Mouse (Mus musculus) kidney, postnatal 10 days (tissue): ENCODE measurements around the gene Txlna.

Experiments used
- DNase-seq: peaks from one replicate; pipeline ENCODE4 v3.0.0; 2021; ENCODE audit warnings: mixed read lengths

Txlna gene

GRCm38 (mm10) chr4:129640638-129641467 lies at the start of gene Txlna:
Gene Txlna (minus strand): TSS chr4:129641065.
- DNase-seq = peak; percentile 98

DNA sequence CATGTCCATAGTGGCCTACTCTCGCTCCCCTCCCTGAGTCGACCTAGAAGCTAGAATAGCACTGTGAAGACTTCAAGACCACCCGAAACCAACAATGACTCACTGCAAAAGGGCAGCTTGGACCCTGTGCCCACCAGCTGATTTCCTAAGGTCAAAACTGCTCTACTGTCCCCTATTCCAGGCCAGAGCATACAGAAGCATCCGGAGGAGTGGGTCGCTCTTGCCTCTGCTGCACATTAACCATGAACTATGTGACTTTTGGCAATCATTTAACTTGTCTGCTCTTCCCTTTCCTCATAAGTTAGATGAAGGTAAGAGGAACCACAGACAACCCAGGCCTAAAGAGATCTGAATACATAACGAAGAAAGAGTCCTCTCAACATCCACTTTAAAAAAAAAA lies 43.7 kb upstream of the Txlna start:
- DNase-seq = no peak

- peak; percentile 61 for DNase-seq
These were observed 43.1 kb upstream of the Txlna start for GRCm38 (mm10) chr4:129683901-129684493.

DNA sequence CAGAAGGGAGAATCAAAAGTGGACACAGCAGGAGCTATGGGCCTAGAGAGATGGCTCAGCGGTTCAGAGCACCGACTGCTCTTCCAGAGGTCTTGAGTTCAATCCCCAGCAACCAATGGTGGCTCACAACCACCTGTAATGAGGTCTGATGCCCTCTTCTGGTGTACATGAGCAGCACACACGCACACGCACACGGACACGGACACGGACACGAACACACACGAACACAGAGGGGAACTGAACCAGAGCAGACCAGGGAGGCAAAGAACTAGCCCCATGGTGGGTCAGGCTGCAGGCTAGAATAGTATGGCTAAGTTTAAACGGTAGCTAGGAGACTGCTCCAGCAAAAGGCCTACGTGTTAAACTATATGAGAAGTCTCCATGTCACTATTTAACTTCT lies 41.0 kb upstream of the Txlna start:
- no peak for DNase-seq

DNA sequence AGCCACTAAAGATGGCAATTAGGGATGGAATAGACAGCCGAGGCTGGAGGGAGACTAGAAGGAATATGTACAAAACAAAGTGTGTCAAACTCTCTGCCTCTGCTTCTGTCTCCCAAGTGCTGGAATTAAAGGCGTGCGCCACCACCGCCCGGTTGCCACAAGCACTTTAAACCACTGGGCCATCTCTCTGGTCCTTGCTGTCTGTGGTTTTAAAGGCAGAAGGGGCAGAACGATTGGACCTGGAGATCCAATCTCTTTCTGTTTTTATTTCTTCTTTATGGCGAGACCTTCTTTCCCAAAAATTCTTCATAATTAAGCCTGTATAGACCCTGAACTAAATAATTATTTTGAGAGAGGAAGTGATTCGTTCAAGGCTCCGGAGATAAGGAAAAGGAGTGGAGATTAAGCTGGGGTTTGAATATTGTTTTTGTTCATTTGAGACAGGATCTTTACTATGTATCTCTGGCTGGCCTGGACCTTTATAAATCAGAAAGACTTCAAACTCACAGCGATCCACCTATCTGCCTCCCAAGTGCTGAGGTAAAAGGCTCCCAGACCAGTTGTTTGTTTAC lies 32.1 kb upstream of the Txlna start:
- no peak for DNase-seq

DNA sequence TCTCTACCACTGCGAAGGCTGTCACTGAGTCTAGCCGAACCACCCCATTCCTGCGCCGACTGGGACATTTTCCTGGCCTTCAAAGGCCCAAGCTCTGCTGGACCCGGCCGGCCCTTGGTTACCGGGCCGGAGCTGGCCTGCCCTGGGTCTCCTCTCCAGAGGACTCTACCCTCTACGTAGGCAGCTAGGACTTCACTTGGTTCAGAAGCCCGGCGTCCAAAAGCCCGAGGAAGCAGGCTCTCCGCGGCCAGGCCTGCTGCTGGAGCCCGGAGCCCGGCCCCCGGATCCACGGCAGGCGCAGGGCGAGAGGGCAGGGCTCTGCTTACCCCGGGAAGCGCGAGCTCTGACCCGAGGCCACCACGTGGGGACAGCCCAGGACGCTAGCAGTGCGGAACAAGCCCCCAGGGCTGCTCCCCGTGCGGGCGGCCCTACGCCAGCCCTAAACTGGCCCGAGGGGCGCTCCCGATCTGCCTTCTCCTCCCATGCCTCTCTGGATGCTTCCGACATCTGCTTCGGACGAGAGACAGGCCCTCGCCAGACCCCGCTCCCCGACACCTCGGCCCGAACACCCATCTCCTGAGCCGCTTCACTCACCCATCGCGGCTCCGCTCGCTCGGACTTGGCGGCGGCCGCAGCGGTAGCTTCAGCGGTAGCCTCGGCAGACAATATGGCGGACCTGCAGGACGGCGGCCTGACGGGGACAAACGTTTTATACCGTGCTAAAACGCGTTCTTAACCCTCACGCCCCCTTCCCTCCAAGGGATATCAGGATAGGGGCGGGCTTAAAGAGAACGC lies 31.4 kb upstream of the Txlna start, which contains the start of gene Kpna6:
Gene Kpna6, minus strand, starts transcription at position 685 of the 795 bp plus-strand sequence.
- DNase-seq = peak; percentile 94

GRCm38 (mm10) chr4:129671491-129672082 lies 30.7 kb upstream of the Txlna start:
- peak; percentile 74 for DNase-seq

DNA sequence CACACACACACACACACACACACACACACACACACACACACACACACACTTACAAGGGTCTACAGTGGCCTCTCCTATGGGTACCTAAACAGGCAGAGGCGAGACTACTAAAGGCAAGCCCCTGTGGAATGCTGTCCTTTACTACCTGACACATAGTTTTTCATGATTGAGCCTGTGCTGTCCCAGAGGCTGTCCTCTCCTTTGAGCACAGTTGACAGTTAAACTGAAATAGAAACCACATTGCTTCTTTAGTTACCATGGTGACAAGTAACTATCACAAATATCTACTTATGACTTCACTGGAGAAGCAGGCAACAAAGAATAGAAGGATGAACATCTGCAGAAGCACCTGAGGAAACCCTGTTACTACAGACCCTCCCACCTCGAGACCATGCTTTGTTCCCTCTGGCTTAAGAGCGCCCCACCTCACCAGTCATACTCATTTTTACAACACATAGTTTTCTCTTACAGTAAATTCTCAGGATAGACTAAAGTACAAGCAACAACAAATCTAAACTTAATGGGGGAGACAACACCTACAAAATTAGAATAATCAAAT lies 21.5 kb upstream of the Txlna start:
- no peak for DNase-seq

DNA sequence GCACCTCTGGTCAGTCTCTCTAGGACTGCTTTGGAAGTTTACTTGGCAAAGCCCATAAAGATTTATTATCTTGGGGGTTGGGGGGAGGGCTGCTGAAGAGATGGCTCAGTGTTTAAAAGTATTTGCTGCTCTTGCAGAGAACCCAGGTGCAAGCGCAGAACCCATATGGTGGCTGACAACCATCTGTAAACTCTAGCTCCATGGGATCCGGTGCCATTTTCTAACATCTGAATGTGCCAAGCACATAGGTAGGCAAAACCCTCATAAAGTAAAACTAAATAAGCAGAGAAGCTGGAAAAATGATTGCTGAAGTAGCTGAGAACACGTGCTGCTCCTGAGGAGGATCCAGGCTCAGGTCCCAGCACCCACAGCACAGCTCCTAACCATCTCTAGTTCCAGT lies 20.7 kb upstream of the Txlna start:
- no peak for DNase-seq

GRCm38 (mm10) chr4:129654770-129655169 lies 13.9 kb upstream of the Txlna start:
- DNase-seq = no peak

DNA sequence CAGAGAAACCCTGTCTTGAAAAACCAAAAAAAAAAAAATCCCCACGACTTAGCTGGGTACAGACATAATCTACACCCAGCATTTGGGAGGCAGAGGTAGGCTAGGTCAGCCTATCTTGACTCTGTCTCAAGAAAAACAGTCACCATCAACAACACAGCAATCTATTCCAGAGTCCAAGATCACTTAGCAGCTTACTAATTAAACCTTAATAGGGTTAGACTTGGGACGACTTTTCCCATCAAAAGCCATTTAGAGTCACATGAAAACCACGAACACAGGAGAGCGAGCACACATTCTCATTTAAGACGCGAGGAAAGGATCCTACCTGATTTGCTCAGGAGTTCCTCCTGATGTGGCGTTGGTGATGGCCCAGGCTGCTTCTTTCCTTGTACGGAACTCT lies 9.5 kb upstream of the Txlna start:
- no peak for DNase-seq

DNA sequence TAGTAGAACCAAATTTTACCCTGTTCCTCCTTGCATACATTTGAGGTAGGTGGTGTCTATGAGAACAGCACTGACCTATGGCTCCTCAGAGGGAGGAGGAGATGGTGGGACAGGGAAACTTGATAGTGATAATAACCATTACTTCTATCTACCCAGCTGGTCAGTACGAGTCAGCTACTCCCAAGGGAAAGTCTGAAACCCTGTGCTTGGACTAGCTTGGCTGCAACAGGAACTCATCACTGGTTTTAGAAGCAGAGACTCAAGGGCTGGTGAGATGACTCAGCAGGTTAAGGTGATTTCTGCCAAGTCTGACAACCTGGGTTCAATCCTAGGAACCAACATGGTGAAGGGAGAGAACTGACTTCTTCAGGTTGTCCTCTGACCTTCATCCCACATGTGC lies 7.8 kb upstream of the Txlna start:
- no peak for DNase-seq

- DNase-seq = no peak
These were observed 4.3 kb upstream of the Txlna start for GRCm38 (mm10) chr4:129645204-129645603.

DNA sequence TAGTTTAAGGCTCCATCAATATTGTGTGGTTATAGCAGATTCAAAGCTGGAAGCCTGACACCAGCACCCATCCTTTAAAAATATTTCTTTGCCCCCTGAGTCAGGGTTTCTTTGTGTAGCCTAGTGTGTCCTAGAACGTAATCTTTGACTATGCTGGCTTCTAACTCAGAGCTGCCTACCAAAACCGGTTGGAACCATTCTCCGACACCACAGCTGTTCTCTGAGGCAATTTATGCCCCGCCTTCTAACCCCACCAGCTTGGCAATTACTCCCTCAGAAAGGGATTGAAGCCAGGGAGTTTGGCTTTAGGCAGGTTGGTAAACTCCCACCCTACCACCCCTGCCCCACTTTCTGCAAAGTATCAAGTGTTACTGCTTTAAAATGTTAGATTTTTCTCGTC lies 891 bp upstream of the Txlna start:
- DNase-seq = no peak

- DNase-seq = peak; percentile 61
These were observed 696 bp downstream of the Txlna start for GRCm38 (mm10) chr4:129640101-129640637.

GRCm38 (mm10) chr4:129639221-129639620 lies 1.6 kb downstream of the Txlna start:
- DNase-seq = no peak

DNA sequence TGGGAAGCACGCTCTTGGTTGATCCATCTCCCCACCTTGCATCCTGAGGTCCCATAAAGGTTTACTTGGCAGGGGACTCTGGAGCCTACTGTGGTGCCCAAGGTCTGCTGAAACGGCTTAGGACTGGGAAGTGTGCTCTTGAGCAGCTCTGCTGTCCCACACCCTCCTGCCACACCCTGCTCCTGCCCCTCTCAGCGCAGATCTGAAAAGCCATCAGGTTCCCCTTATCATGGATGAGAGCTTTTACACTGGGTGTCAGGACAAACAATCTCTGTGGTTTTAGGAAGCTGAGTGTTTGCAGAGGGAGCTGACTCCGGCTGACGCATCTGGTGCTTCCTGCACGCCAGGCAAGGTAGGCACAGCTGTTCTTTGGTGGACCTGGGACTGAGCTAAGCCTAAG lies 7.0 kb downstream of the Txlna start:
- no peak for DNase-seq

GRCm38 (mm10) chr4:129631867-129632266 lies 9.0 kb downstream of the Txlna start:
- no peak for DNase-seq

DNA sequence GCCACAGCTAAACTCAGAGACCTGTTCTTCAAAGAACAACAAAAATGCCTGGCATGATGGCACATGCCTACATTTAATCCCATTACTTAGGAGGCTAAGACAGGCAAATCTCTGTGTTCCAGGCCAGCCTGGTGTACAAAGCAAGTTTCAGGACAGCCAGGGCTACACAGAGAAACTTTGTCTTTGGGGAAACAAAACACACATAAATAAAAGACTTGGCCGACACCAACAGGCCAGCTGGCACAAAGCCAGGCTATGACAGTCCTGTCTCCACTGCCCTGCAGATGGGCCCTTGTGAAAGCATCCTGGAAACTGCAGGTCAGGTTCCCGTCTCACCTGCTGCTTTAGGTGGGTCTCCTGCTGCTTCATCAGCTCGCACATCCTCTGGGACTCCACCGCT lies 9.9 kb downstream of the Txlna start:
- DNase-seq = peak; percentile 73

DNA sequence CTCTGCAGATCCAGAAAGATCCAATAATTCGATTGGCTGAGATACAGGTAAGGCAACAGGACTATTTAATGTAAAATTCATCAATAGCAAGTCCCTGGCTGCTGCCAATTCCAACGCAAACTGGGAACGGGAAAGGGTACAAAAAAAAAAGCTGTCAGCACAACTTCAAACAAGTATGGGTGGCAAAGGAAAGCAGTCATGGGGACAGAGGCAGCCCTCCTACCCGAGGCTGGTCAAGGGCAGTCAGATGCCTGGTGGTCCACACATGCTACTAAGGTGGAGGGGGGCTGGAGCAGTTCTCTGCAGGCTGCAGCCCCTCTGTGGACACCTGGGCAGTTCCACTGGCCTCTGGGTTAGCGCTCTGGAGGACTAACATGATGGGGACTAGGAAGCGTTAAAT lies 14.8 kb downstream of the Txlna start:
- DNase-seq = no peak

GRCm38 (mm10) chr4:129625496-129625895 lies 15.4 kb downstream of the Txlna start:
- no peak for DNase-seq

DNA sequence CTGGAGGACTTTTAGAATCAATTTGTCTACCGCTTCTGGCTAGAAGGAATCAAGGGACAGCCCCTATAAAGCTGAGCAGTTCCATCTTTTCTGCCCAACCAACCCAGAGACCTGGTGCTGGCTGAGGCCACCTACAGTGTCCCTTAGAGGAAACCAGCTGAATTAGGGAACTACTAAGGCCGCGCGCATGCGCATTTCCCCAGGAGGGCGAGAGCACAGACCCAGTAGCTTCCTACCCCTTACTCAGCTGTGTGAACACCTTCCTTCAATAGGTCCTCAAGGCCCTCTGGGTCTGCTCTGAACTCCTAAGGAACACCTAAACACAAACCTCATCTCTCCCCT lies 15.9 kb downstream of the Txlna start:
- DNase-seq = peak; percentile 70
